Mouse (Mus musculus) small intestine, adult 2 months (tissue): ENCODE measurements around the gene Cdcp1.

ENCODE experiments used
- CTCF ChIP-seq: fragments of 200-500 bp; IDR thresholded peaks from 2 replicates; pipeline ENCODE4 v1.5.1; 2012; ENCODE audit warnings: low read depth, mild to moderate bottlenecking, control low read depth, inconsistent platforms, low read length, moderate library complexity, mixed read lengths; ENCODE audit not compliant: insufficient replicate concordance, insufficient read length; ENCODE audit errors: extremely low read depth
- POLR2A ChIP-seq: fragments of 200-500 bp; IDR thresholded peaks from 2 replicates; pipeline ENCODE4 v1.6.1; 2012; ENCODE audit warnings: low read depth, mild to moderate bottlenecking, control low read depth, inconsistent platforms, low read length, moderate library complexity

DNA sequence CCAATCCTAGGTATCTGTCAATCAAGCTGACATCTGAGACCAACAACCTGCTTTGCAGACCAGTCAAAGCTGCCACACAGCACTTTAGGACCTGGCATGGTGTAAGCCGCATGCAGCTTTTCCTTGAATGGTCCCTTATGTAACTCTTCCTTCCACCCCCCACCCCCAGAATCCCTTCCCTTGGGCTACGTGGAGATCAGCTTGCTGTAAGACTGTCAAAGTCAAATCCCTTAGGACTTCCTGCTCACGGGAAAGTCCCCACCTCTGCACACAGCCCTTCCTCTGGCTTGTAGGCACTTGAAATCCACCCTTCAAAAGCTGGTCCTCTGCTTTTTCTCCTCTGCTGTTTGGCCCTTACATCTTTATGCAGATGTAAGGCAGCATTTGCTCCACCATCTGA, 19.8 kb upstream of the Cdcp1 start:
- TF ChIP-seq CTCF (no peak), POLR2A (no peak)
